Mouse (Mus musculus) CH12.LX (cell line): ENCODE measurements at regions not wholly inside any gene's neighbourhood (a gene's known extent, or its start where the extent isn't known, plus 50 kb on each side); places are given as distances from the start of the nearest gene placed in this dataset.

Experiments
- DNase-seq: peaks from one replicate; pipeline ENCODE4 v3.0.0-alpha.2; 2013; ENCODE audit errors: extremely low read depth
- H3K27ac ChIP-seq: 2 replicates; pipeline ENCODE4 v1.5.1; 2012; ENCODE audit warnings: low read depth, mild to moderate bottlenecking, control low read depth, moderate library complexity; ENCODE audit not compliant: insufficient read depth
- H3K27me3 ChIP-seq: replicated peaks from 2 replicates; pipeline ENCODE3; 2012; ENCODE audit warnings: inconsistent platforms
- H3K36me3 ChIP-seq, 2 experiments: replicated peaks in 1 of 2; 2 replicates each; pipeline versions ENCODE3 to v1.6.1; 2012; ENCODE audit warnings: inconsistent platforms in 1 of 2, low read length in 1 of 2, mild to moderate bottlenecking in 1 of 2, mixed read lengths in 1 of 2, moderate library complexity in 1 of 2; ENCODE audit not compliant: control insufficient read depth in 1 of 2, insufficient read depth in 1 of 2
- H3K4me1 ChIP-seq, 2 experiments: 2 replicates each; pipeline ENCODE4 v1.6.1; 2012; ENCODE audit warnings: inconsistent platforms in 1 of 2, moderate library complexity in 1 of 2; ENCODE audit not compliant: insufficient read depth in 2 of 2, control insufficient read depth in 1 of 2
- H3K4me2 ChIP-seq: 2 replicates; pipeline ENCODE4 v1.6.1; 2012; ENCODE audit warnings: low read depth, mild to moderate bottlenecking, control low read depth; ENCODE audit not compliant: poor library complexity, insufficient read depth, severe bottlenecking
- H3K4me3 ChIP-seq, 3 experiments: fragments of 150-350 bp in 1 of 3; sonication (generic) in 1 of 3; replicated peaks in 1 of 3; 2 replicates each; pipeline versions ENCODE3 to v1.5.1; 2011 to 2012; ENCODE audit warnings: low read depth in 2 of 3, low read length in 2 of 3, mild to moderate bottlenecking in 2 of 3, moderate library complexity in 2 of 3, control low read depth in 1 of 3, improper control_type of control experiment in 1 of 3, inconsistent platforms in 1 of 3, mixed read lengths in 1 of 3; ENCODE audit not compliant: poor library complexity in 1 of 3
- H3K79me2 ChIP-seq: replicated peaks from 2 replicates; pipeline ENCODE4 v1.6.1; 2012; ENCODE audit warnings: mild to moderate bottlenecking, moderate library complexity; ENCODE audit not compliant: control insufficient read depth, poor library complexity, insufficient read depth, severe bottlenecking; ENCODE audit errors: extremely low read depth
- H3K9ac ChIP-seq: 2 replicates; pipeline ENCODE4 v1.6.1; 2012; ENCODE audit warnings: low read depth, mild to moderate bottlenecking, control low read depth, moderate library complexity; ENCODE audit not compliant: insufficient read depth
- H3K9me3 ChIP-seq: replicated peaks from 2 replicates; pipeline ENCODE3; 2012; ENCODE audit warnings: low read length, inconsistent platforms, mixed read lengths
- BHLHE40 ChIP-seq: IDR thresholded peaks from 2 replicates; pipeline ENCODE4 v1.6.1; 2011; ENCODE audit warnings: mild to moderate bottlenecking, low read depth, low read length, improper control_type of control experiment
- CTCF ChIP-seq, 2 experiments: IDR thresholded peaks in 1 of 2; conservative IDR thresholded peaks in 1 of 2; 2 replicates each; pipeline ENCODE4 v1.5.1; 2011 to 2012; ENCODE audit warnings: low read depth in 2 of 2, low read length in 2 of 2, improper control_type of control experiment in 1 of 2, inconsistent platforms in 1 of 2, mild to moderate bottlenecking in 1 of 2, moderate library complexity in 1 of 2
- E2F4 ChIP-seq: IDR thresholded peaks from 2 replicates; pipeline ENCODE4 v1.6.1; 2011; ENCODE audit warnings: low read depth, low read length, improper control_type of control experiment; ENCODE audit not compliant: insufficient replicate concordance
- ELF1 ChIP-seq: IDR thresholded peaks from 2 replicates; pipeline ENCODE4 v1.6.1; 2014; ENCODE audit warnings: low read depth, mild to moderate bottlenecking, inconsistent platforms, low read length, improper control_type of control experiment
- ETS1 ChIP-seq: conservative IDR thresholded peaks from 2 replicates; pipeline ENCODE4 v1.6.1; 2012; ENCODE audit warnings: low read depth, mild to moderate bottlenecking, inconsistent platforms, low read length, improper control_type of control experiment, moderate library complexity
- HCFC1 ChIP-seq: IDR thresholded peaks from 2 replicates; pipeline ENCODE4 v1.6.1; 2012; ENCODE audit warnings: low read depth, mild to moderate bottlenecking, inconsistent platforms, low read length, improper control_type of control experiment
- JUN ChIP-seq: IDR thresholded peaks from 2 replicates; pipeline ENCODE4 v1.6.1; 2011; ENCODE audit warnings: low read depth, mild to moderate bottlenecking, low read length, improper control_type of control experiment, moderate library complexity; ENCODE audit not compliant: insufficient read depth
- MAFK ChIP-seq: IDR thresholded peaks from 2 replicates; pipeline ENCODE4 v1.6.1; 2011; ENCODE audit warnings: low read length, improper control_type of control experiment; ENCODE audit not compliant: insufficient replicate concordance
- MEF2A ChIP-seq: IDR thresholded peaks from 2 replicates; pipeline ENCODE4 v1.6.1; 2014; ENCODE audit warnings: low read depth, mild to moderate bottlenecking, inconsistent platforms, low read length, improper control_type of control experiment, borderline replicate concordance
- MXI1 ChIP-seq: IDR thresholded peaks from 2 replicates; pipeline ENCODE4 v1.6.1; 2011; ENCODE audit warnings: mild to moderate bottlenecking, low read depth, low read length, improper control_type of control experiment
- NELFE ChIP-seq: IDR thresholded peaks from 2 replicates; pipeline ENCODE4 v1.6.1; 2011; ENCODE audit warnings: low read depth, low read length, improper control_type of control experiment
- PAX5 ChIP-seq: IDR thresholded peaks from 2 replicates; pipeline ENCODE4 v1.6.1; 2012; ENCODE audit warnings: low read length, inconsistent platforms, mixed read lengths
- POLR2A ChIP-seq: IDR thresholded peaks from 2 replicates; pipeline ENCODE4 v1.6.1; 2011; ENCODE audit warnings: low read depth, mild to moderate bottlenecking, improper control_type of control experiment, low read length
- POLR2AphosphoS2 ChIP-seq: IDR thresholded peaks from 2 replicates; pipeline ENCODE4 v1.6.1; 2011; ENCODE audit warnings: low read depth, low read length, improper control_type of control experiment
- SIN3A ChIP-seq: IDR thresholded peaks from 2 replicates; pipeline ENCODE4 v1.6.1; 2012; ENCODE audit warnings: low read length, improper control_type of control experiment, inconsistent platforms
- UBTF ChIP-seq: IDR thresholded peaks from 2 replicates; pipeline ENCODE4 v1.6.1; 2012; ENCODE audit warnings: low read depth, mild to moderate bottlenecking, inconsistent platforms, low read length, improper control_type of control experiment, moderate library complexity
- USF2 ChIP-seq: conservative IDR thresholded peaks from 2 replicates; pipeline ENCODE4 v1.6.1; 2011; ENCODE audit warnings: low read depth, low read length, improper control_type of control experiment
- ZKSCAN1 ChIP-seq: IDR thresholded peaks from 2 replicates; pipeline ENCODE4 v1.6.1; 2012; ENCODE audit warnings: low read depth, inconsistent platforms, low read length, improper control_type of control experiment, borderline replicate concordance
- ZMIZ1 ChIP-seq: IDR thresholded peaks from 2 replicates; pipeline ENCODE4 v1.6.1; 2012; ENCODE audit warnings: low read depth, mild to moderate bottlenecking, inconsistent platforms, low read length, improper control_type of control experiment
- ZNF384 ChIP-seq: IDR thresholded peaks from 2 replicates; pipeline ENCODE4 v1.6.1; 2012; ENCODE audit warnings: low read depth, low read length, improper control_type of control experiment, inconsistent platforms
- dilution Hi-C: fragments of 300-500 bp; cut with MboI; formaldehyde crosslinking; loops from 2 replicates; pipeline ENCODE4 v1.14.3; 2020; ENCODE audit warnings: low sequenced_read_pairs; ENCODE audit not compliant: extremely low pct_unique_long_range_greater_than_20kb, extremely low pct_ligation_motif_present
- in situ Hi-C: fragments of 300-500 bp; cut with MboI; formaldehyde crosslinking; loops from 3 replicates; pipeline ENCODE4 v1.14.3; 2019; ENCODE audit warnings: low sequenced_read_pairs, low pct_ligation_motif_present, low pct_unique_long_range_greater_than_20kb, mixed read lengths

DNA sequence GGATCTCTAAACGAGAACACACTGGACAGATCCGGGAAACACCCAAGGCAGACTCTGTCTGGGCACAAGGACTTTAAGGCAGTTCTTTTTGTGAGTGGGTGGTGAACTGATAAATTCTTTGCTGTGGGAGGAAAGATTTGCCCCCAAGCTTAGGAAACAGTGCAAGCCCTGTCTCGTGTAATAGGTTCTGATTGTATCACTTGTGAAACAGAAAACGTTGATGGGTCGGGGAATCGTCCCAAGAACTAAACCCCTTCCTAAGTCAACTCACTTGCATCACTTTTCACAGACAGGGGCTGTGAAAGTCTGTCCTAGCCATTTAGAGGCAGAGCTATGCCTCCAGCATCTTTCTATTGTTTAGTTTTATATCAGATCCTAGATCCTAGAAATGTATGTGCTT lies 282.6 kb upstream of the Dach1 start:
- no peak overlapping the region for H3K4me3 ChIP-seq
- TF ChIP-seq ZMIZ1 (no peak), MAFK (no peak), USF2 (no peak), ETS1 (no peak), JUN (no peak), NELFE (no peak), ZNF384 (no peak), POLR2A (no peak), BHLHE40 (no peak), POLR2AphosphoS2 (no peak), ZKSCAN1 (no peak), PAX5 (no peak), E2F4 (no peak), HCFC1 (no peak), CTCF (conservative IDR thresholded peaks at IDR 0.05 in 1 of 2, IDR thresholded peaks at IDR 0.05 in 1 of 2; ENCODE audit: low read depth in 2 of 2, low read length in 2 of 2) (no peak), ELF1 (no peak), UBTF (no peak), SIN3A (no peak)
- no peaks in the 10 kb centered on the region for H3K79me2 ChIP-seq
- H3K9me3 ChIP-seq = peaks cover 35% of the 10 kb centered on the region
- no peak overlapping the region for H3K27ac ChIP-seq
- no peaks in the 10 kb centered on the region for H3K36me3 ChIP-seq
- no peaks in the 10 kb centered on the region for H3K27me3 ChIP-seq
- no peak for DNase-seq
- no peaks in the 10 kb centered on the region for H3K4me1 ChIP-seq
- dilution Hi-C loops (no loop called here), in situ Hi-C loops (no loop called here)
- no peak overlapping the region for H3K9ac ChIP-seq
- H3K4me2 ChIP-seq = no peak overlapping the region

DNA sequence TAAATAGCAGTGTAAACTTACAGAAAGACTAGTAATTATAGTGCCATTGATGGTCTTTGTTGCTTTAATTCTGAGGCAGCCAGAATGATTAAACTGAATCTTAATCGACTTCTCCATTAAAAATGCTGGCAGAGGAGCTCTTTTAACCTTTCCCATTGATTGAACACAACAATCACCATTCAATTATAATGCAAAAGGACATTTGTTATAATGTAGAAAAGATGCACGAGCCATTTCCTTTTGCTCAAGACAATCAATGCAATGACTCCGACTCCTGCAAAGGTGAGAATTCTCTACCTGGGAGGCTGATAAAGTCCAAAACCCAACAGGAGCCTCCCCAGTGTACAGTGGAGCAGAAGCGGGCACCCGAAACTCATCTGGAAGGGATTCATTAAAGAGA lies 280.0 kb upstream of the Dach1 start:
- TF ChIP-seq ZMIZ1 (no peak), BHLHE40 (no peak), MEF2A (no peak), MXI1 (no peak), POLR2AphosphoS2 (no peak), POLR2A (no peak)

More for the DNA sequence above, 280.0 kb upstream of the Dach1 start:
- H3K4me2 ChIP-seq = no peak overlapping the region
- no peaks in the 10 kb centered on the region for H3K36me3 ChIP-seq
- H3K27me3 ChIP-seq = no peaks in the 10 kb centered on the region
- no peak overlapping the region for H3K27ac ChIP-seq
- in situ Hi-C loops (no loop called here), dilution Hi-C loops (no loop called here)
- no peaks in the 10 kb centered on the region for H3K4me1 ChIP-seq
- no peak overlapping the region for H3K9ac ChIP-seq
- H3K4me3 ChIP-seq = no peak overlapping the region
- DNase-seq = no peak
- peaks cover 33% of the 10 kb centered on the region for H3K9me3 ChIP-seq
- no peaks in the 10 kb centered on the region for H3K79me2 ChIP-seq
